Mouse (Mus musculus) T-helper 1 cell (primary cell): Measurements from ENCODE around the gene Acer2.

Source experiments
- in situ Hi-C: fragments of 300-600 bp; cut with MboI, MseI; formaldehyde crosslinking; loops from one replicate; pipeline ENCODE4 v1.15.1; 2025; ENCODE audit warnings: high pct_unique_total_duplicates

Acer2 gene

GRCm38 (mm10) chr4:86953519-86953918 lies 79.3 kb downstream of the Acer2 start:
- in situ Hi-C loops, result no loop called here

GRCm38 (mm10) chr4:86955448-86955847 lies 81.3 kb downstream of the Acer2 start:
- in situ Hi-C loops, result no loop called here

GRCm38 (mm10) chr4:86957576-86958411 lies 83.6 kb downstream of the Acer2 start:
- in situ Hi-C loops, result no loop called here

GRCm38 (mm10) chr4:86977272-86977671 lies 103.1 kb downstream of the Acer2 start:
- in situ Hi-C loops, result no loop called here
